Mouse (Mus musculus) midbrain, embryonic 11.5 days (tissue): ENCODE data around the gene Tpcn2. TPM values are rescaled to one million over a fixed set of nuclear protein-coding genes. Genes with fewer than 3 reads are reported as not detected.

ENCODE experiments used
- ATAC-seq: fragments of 200-750 bp; cut with Nextera tagmentation; 2 replicates; pipeline ENCODE4 v1.8.0; 2017; ENCODE audit warnings: moderate TSS enrichment, moderate library complexity; ENCODE audit not compliant: low FRiP score
- DNase-seq: peaks from one replicate; pipeline ENCODE4 v3.0.0; 2015; ENCODE audit warnings: low spot score; ENCODE audit errors: missing footprints
- H3K27ac ChIP-seq: fragments of 300-500 bp; sonication (generic); 2 replicates; pipeline ENCODE4 v1.5.1; 2014; ENCODE audit warnings: low read depth, low read length
- H3K27me3 ChIP-seq: fragments of 300-500 bp; sonication (generic); 2 replicates; pipeline ENCODE4 v1.6.1; 2014; ENCODE audit warnings: mild to moderate bottlenecking, low read length, moderate library complexity, mixed read lengths; ENCODE audit not compliant: control insufficient read depth, insufficient read depth
- H3K36me3 ChIP-seq: fragments of 300-500 bp; sonication (generic); 2 replicates; pipeline ENCODE4 v1.6.1; 2014; ENCODE audit warnings: mild to moderate bottlenecking, low read length, moderate library complexity, mixed read lengths; ENCODE audit not compliant: control insufficient read depth, insufficient read depth
- H3K4me1 ChIP-seq: fragments of 300-500 bp; sonication (generic); 2 replicates; pipeline ENCODE4 v1.6.1; 2014; ENCODE audit warnings: low read length; ENCODE audit not compliant: control insufficient read depth, insufficient read depth
- H3K4me2 ChIP-seq: fragments of 300-500 bp; sonication (generic); 2 replicates; pipeline ENCODE4 v1.6.1; 2014; ENCODE audit warnings: mild to moderate bottlenecking, moderate library complexity
- H3K4me3 ChIP-seq: fragments of 300-500 bp; sonication (generic); 2 replicates; pipeline ENCODE4 v1.5.1; 2014; ENCODE audit warnings: low read depth, low read length
- H3K9ac ChIP-seq: fragments of 300-500 bp; sonication (generic); 2 replicates; pipeline ENCODE4 v1.6.1; 2014; ENCODE audit warnings: low read length
- H3K9me3 ChIP-seq: fragments of 300-500 bp; sonication (generic); 2 replicates; pipeline ENCODE4 v1.6.1; 2016; ENCODE audit warnings: low read length; ENCODE audit not compliant: control insufficient read depth
- WGBS: fragments of 180-500 bp; shearing (Covaris S2); extraction: QIAGEN DNeasy Blood & Tissue Kit; methylation state at CpG from one replicate; pipeline ENCODE4 v1.1.7; 2014; 5-methylcytosine and 5-hydroxymethylcytosine counted together
- polyA plus RNA-seq: library from polyadenylated mRNA; unstranded; fragments of >200 nt; fragmentation: Nextera tagmentation; extraction: Ambion mirVana; gene quantifications from 2 replicates; pipeline ENCODE4 v1.2.1, GENCODE M21; 2014

The Tpcn2 gene
- polyA plus RNA-seq, 1 experiment from 2014 or later, result 1.9 TPM

DNA sequence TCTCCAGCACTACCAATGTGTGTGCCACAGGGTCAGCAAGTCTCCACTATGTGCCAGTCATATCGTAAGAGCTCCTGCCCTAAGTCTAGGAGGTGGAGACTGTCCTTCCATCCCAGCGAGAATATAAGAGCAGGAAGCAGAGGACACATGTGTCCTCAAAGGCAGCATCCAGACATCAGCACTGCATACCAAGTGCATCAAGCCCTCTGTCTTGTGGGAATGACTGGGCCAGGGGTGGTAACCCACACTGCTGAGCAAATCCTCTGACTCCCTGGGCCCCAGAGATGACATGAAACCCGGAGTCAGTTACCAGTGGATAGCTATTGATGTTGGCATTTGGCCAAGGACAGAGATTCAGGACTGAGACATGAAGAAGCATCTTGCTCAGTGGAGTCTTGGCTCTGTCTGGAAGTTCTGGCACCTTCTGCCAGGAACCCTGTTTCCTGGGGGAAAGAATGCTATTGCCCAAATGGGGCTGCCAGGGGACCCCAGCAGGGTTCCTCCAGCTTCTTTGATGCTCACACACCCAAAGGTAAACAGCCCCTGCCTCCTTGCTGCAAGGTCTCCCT is 140.2 kb downstream of the Tpcn2 start:
- no peak for ATAC-seq
- Histone ChIP-seq H3K4me1 (no peaks in the 10 kb centered on the region), H3K27me3 (no peaks in the 10 kb centered on the region), H3K36me3 (no peaks in the 10 kb centered on the region), H3K4me2 (no peak overlapping the region), H3K9me3 (no peaks in the 10 kb centered on the region), H3K27ac (no peak overlapping the region), H3K9ac (no peak overlapping the region), H3K4me3 (no peak overlapping the region)
- DNase-seq, result no peak
- 72% methylated on average over 3 of the region's 3 CpGs for WGBS

GRCm38 (mm10) chr7:145140656-145141055 is 143.2 kb downstream of the Tpcn2 start:
- WGBS, result 62% methylated on average over 2 of the region's 2 CpGs
- no peaks in the 10 kb centered on the region for H3K36me3 ChIP-seq
- no peaks in the 10 kb centered on the region for H3K27me3 ChIP-seq
- no peak for DNase-seq
- H3K4me2 ChIP-seq, result no peak overlapping the region
- no peak overlapping the region for H3K27ac ChIP-seq
- ATAC-seq, result no peak
- no peaks in the 10 kb centered on the region; the same call in 1 of the 2 replicates for H3K4me1 ChIP-seq
- no peak overlapping the region for H3K4me3 ChIP-seq
- H3K9ac ChIP-seq, result no peak overlapping the region
- H3K9me3 ChIP-seq, result no peaks in the 10 kb centered on the region; the same call in 1 of the 2 replicates

GRCm38 (mm10) chr7:145139576-145139975 is 144.2 kb downstream of the Tpcn2 start:
- Histone ChIP-seq H3K9me3 (no peaks in the 10 kb centered on the region; the same call in 1 of the 2 replicates), H3K27ac (no peak overlapping the region), H3K9ac (no peak overlapping the region), H3K36me3 (no peaks in the 10 kb centered on the region), H3K4me3 (no peak overlapping the region), H3K4me1 (no peaks in the 10 kb centered on the region; the same call in 1 of the 2 replicates), H3K4me2 (no peak overlapping the region), H3K27me3 (no peaks in the 10 kb centered on the region)
- DNase-seq (no peak), ATAC-seq (no peak)
- 89% methylated on average over 3 of the region's 3 CpGs for whole genome bisulfite sequencing

GRCm38 (mm10) chr7:145139100-145139499 is 144.7 kb downstream of the Tpcn2 start:
- 64% methylated on average over 1 of the region's 1 CpGs for WGBS
- no peaks in the 10 kb centered on the region for H3K27me3 ChIP-seq

DNA sequence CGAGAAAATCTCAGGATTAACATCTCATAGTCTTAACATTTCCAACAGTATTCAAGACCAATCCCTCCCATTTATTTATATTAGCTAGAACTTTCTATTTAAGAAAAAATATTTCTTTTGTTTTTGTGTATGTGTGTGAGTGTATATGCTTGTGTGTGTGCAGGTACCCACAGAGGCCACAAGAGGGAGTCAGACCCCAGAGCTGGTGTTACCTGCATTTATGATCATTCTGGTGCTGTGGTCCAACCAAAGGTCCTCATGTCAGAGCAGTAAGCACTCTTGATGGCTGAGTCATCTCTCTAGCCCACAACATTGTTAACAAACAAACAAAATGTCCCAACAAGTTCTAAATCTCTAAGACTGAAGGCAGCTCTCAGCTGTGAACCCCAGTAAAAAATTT is 145.9 kb downstream of the Tpcn2 start:
- Histone ChIP-seq H3K9me3 (no peaks in the 10 kb centered on the region; the same call in 1 of the 2 replicates), H3K4me1 (no peaks in the 10 kb centered on the region; the same call in 1 of the 2 replicates), H3K36me3 (no peaks in the 10 kb centered on the region), H3K4me2 (no peak overlapping the region), H3K27ac (no peak overlapping the region), H3K4me3 (no peak overlapping the region), H3K27me3 (no peaks in the 10 kb centered on the region), H3K9ac (no peak overlapping the region)
- 77% methylated on average over 1 of the region's 1 CpGs for WGBS
- ATAC-seq, result no peak
- DNase-seq, result no peak

More at GRCm38 (mm10) chr7:145139100-145139499, 144.7 kb downstream of the Tpcn2 start:
- no peak for ATAC-seq
- Histone ChIP-seq H3K36me3 (no peaks in the 10 kb centered on the region), H3K9me3 (no peaks in the 10 kb centered on the region; the same call in 1 of the 2 replicates), H3K9ac (no peak overlapping the region), H3K4me2 (no peak overlapping the region), H3K27ac (no peak overlapping the region), H3K4me3 (no peak overlapping the region), H3K4me1 (no peaks in the 10 kb centered on the region; the same call in 1 of the 2 replicates)
- no peak for DNase-seq

DNA sequence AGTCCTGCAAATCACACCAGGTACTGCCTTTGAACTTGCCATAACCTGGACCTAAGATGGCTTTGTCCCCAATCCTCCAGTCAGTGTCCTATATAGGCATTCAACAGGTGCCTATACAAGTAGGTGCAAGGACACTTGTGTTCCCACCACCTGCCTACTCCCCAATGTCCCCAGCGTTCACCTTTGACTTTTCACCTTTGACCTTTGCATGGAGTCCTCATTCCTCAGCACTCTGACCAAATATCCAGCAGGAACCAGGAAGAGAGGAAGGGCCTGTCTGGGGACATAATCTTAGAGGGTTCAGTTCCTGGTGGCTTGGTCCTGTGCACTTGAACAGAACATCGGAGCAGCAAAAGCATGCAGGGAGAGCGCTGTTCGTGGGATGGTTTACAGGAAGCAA is 147.0 kb downstream of the Tpcn2 start:
- Histone ChIP-seq H3K9me3 (no peaks in the 10 kb centered on the region; the same call in 1 of the 2 replicates), H3K4me2 (no peak overlapping the region), H3K4me3 (no peak overlapping the region), H3K27me3 (no peaks in the 10 kb centered on the region), H3K36me3 (no peaks in the 10 kb centered on the region), H3K9ac (no peak overlapping the region), H3K4me1 (no peaks in the 10 kb centered on the region; the same call in 1 of the 2 replicates), H3K27ac (no peak overlapping the region)
- ATAC-seq, result no peak
- DNase-seq, result no peak
- 90% methylated on average over 4 of the region's 4 CpGs for WGBS

Other genes with a start within 250 kb of the Tpcn2 start
- gene 1810010D01Rik, start 75.9 kb downstream of the Tpcn2 start, polyA plus RNA-seq, result 0.49 TPM in 1 of 2 replicates, not detected in the other
- gene Mrgprf, start 16.8 kb upstream of the Tpcn2 start, polyA plus RNA-seq, result 0.51 and 0.87 TPM in 2 replicates
- gene Mrgprd, start 30.8 kb upstream of the Tpcn2 start, polyA plus RNA-seq, result not detected in 2 replicates